Mouse (Mus musculus) myocyte (in vitro differentiated cells): ENCODE results near the gene Card10. TPM values are rescaled to one million over a fixed set of nuclear protein-coding genes. Genes with fewer than 3 reads are reported as not detected.

Experiments used
- H3K27me3 ChIP-seq: one replicate; pipeline ENCODE4 v1.6.1; 2011; ENCODE audit not compliant: control insufficient read depth, insufficient read depth, insufficient read length
- H3K36me3 ChIP-seq: one replicate; pipeline ENCODE4 v1.6.1; 2011; ENCODE audit not compliant: control insufficient read depth, insufficient read depth
- H3K4me2 ChIP-seq: one replicate; pipeline ENCODE4 v1.6.1; 2011; ENCODE audit warnings: low read depth, control low read depth
- H3K4me3 ChIP-seq: one replicate; pipeline ENCODE4 v1.5.1; 2011; ENCODE audit warnings: mild to moderate bottlenecking, control low read depth, moderate library complexity
- H3K79me2 ChIP-seq: one replicate; pipeline ENCODE4 v1.6.1; 2011; ENCODE audit not compliant: control insufficient read depth, insufficient read depth
- H3ac ChIP-seq: one replicate; pipeline ENCODE4 v1.6.1; 2011; ENCODE audit not compliant: control insufficient read depth, insufficient read length
- CEBPB ChIP-seq: IDR thresholded peaks from 2 replicates; pipeline ENCODE4 v1.6.1; 2011; ENCODE audit warnings: mild to moderate bottlenecking, moderate library complexity; ENCODE audit not compliant: poor library complexity, insufficient read depth, severe bottlenecking
- E2F4 ChIP-seq: IDR thresholded peaks from one replicate; pipeline ENCODE4 v1.6.1; 2011; ENCODE audit warnings: mild to moderate bottlenecking, control low read depth, moderate library complexity; ENCODE audit not compliant: insufficient read depth
- MAX ChIP-seq: IDR thresholded peaks from one replicate; pipeline ENCODE4 v1.6.1; 2011; ENCODE audit warnings: low read depth, mild to moderate bottlenecking, control low read depth
- MYOD1 ChIP-seq, 3 experiments: IDR thresholded peaks; one replicate each; pipeline ENCODE4 v1.6.1; 2011; ENCODE audit warnings: control low read depth in 2 of 3, low read depth in 2 of 3, mild to moderate bottlenecking in 2 of 3, moderate library complexity in 1 of 3; ENCODE audit not compliant: insufficient read length in 2 of 3, control insufficient read depth in 1 of 3
- MYOG ChIP-seq, 3 experiments: IDR thresholded peaks; one replicate each; pipeline ENCODE4 v1.6.1; 2011; ENCODE audit warnings: control low read depth in 2 of 3, low read depth in 2 of 3, mild to moderate bottlenecking in 2 of 3; ENCODE audit not compliant: insufficient read length in 2 of 3, control insufficient read depth in 1 of 3, insufficient read depth in 1 of 3
- POLR2A ChIP-seq: IDR thresholded peaks from one replicate; pipeline ENCODE4 v1.6.1; 2011; ENCODE audit warnings: low read depth, mild to moderate bottlenecking, control low read depth, moderate library complexity; ENCODE audit not compliant: insufficient read length
- POLR2AphosphoS2 ChIP-seq: IDR thresholded peaks from one replicate; pipeline ENCODE4 v1.6.1; 2011; ENCODE audit warnings: low read depth, control low read depth; ENCODE audit not compliant: insufficient read length
- REST ChIP-seq: IDR thresholded peaks from one replicate; pipeline ENCODE4 v1.6.1; 2011; ENCODE audit warnings: mild to moderate bottlenecking, control low read depth, moderate library complexity; ENCODE audit not compliant: insufficient read depth, insufficient read length
- SRF ChIP-seq: IDR thresholded peaks from one replicate; pipeline ENCODE4 v1.6.1; 2011; ENCODE audit warnings: low read depth; ENCODE audit not compliant: control insufficient read depth, insufficient read length
- TCF12 ChIP-seq: IDR thresholded peaks from one replicate; pipeline ENCODE4 v1.6.1; 2011; ENCODE audit warnings: mild to moderate bottlenecking, control low read depth; ENCODE audit not compliant: poor library complexity, insufficient read depth, severe bottlenecking
- TCF3 ChIP-seq: IDR thresholded peaks from one replicate; pipeline ENCODE4 v1.6.1; 2011; ENCODE audit warnings: low read depth, control low read depth; ENCODE audit not compliant: insufficient read length
- USF1 ChIP-seq: IDR thresholded peaks from one replicate; pipeline ENCODE4 v1.6.1; 2011; ENCODE audit warnings: low read depth, mild to moderate bottlenecking, control low read depth, moderate library complexity
- polyA plus RNA-seq: library from polyadenylated mRNA; unstranded; fragments of >200 nt; fragmentation: generic; extraction: Trizol; gene quantifications from one replicate; pipeline ENCODE4 v1.2.1, GENCODE M21; 2012; ENCODE audit warnings: missing spikeins

Card10 gene
- polyA plus RNA-seq, 1 experiment, result 1.4 TPM

GRCm38 (mm10) chr15:78785961-78786360, 16.9 kb downstream of the Card10 start:
- H3ac ChIP-seq, result no peak overlapping the region
- no peaks in the 10 kb centered on the region for H3K36me3 ChIP-seq
- H3K27me3 ChIP-seq, result no peaks in the 10 kb centered on the region
- H3K79me2 ChIP-seq, result no peaks in the 10 kb centered on the region
- H3K4me2 ChIP-seq, result no peak overlapping the region
- TF ChIP-seq USF1 (no peak), REST (no peak), E2F4 (no peak), POLR2A (no peak), SRF (no peak), POLR2AphosphoS2 (no peak), MYOD1 (IDR thresholded peaks at IDR 0.05; ENCODE audit: control insufficient read depth in 1 of 3, insufficient read length in 2 of 3, low read depth in 2 of 3) (no peak), TCF12 (no peak), CEBPB (no peak), MAX (no peak), MYOG (IDR thresholded peaks at IDR 0.05; ENCODE audit: control insufficient read depth in 1 of 3, insufficient read depth in 1 of 3, insufficient read length in 2 of 3, low read depth in 2 of 3) (no peak), TCF3 (no peak)
- H3K4me3 ChIP-seq, result no peak overlapping the region

- Histone ChIP-seq H3K27me3 (peaks cover 5% of the 10 kb centered on the region), H3K4me3 (no peak overlapping the region), H3K36me3 (no peaks in the 10 kb centered on the region), H3ac (no peak overlapping the region), H3K4me2 (no peak overlapping the region), H3K79me2 (no peaks in the 10 kb centered on the region)
- TF ChIP-seq POLR2A (no peak), MYOD1 (IDR thresholded peaks at IDR 0.05; ENCODE audit: control insufficient read depth in 1 of 3, insufficient read length in 2 of 3, low read depth in 2 of 3) (no peak), TCF3 (no peak), MYOG (IDR thresholded peaks at IDR 0.05; ENCODE audit: control insufficient read depth in 1 of 3, insufficient read depth in 1 of 3, insufficient read length in 2 of 3, low read depth in 2 of 3) (no peak), REST (no peak), SRF (no peak)
Observed at GRCm38 (mm10) chr15:78785258-78785657, 17.6 kb downstream of the Card10 start.

- H3K4me3 ChIP-seq, result no peak overlapping the region
- no peak overlapping the region for H3ac ChIP-seq
- TF ChIP-seq MYOD1 (IDR thresholded peaks at IDR 0.05; ENCODE audit: control insufficient read depth in 1 of 3, insufficient read length in 2 of 3, low read depth in 2 of 3) (no peak), USF1 (peak; percentile 79)
- H3K79me2 ChIP-seq, result no peaks in the 10 kb centered on the region
- H3K4me2 ChIP-seq, result no peak overlapping the region
- no peaks in the 10 kb centered on the region for H3K36me3 ChIP-seq
- H3K27me3 ChIP-seq, result peaks cover 5% of the 10 kb centered on the region
Observed at GRCm38 (mm10) chr15:78784520-78784919, 18.3 kb downstream of the Card10 start.

- no peaks in the 10 kb centered on the region for H3K36me3 ChIP-seq
Observed at GRCm38 (mm10) chr15:78782348-78783103, 20.3 kb downstream of the Card10 start.

GRCm38 (mm10) chr15:78780908-78781307, 21.9 kb downstream of the Card10 start:
- TF ChIP-seq MYOG (IDR thresholded peaks at IDR 0.05; ENCODE audit: control insufficient read depth in 1 of 3, insufficient read depth in 1 of 3, insufficient read length in 2 of 3, low read depth in 2 of 3), result no peak
- no peak for TF ChIP-seq MAX
- TF ChIP-seq POLR2A, result no peak
- no peak for TF ChIP-seq SRF
- no peak for TF ChIP-seq TCF12
- no peak for TF ChIP-seq POLR2AphosphoS2
- no peak for TF ChIP-seq USF1
- H3K4me3 ChIP-seq, result no peak overlapping the region
- H3ac ChIP-seq, result no peak overlapping the region
- no peak overlapping the region for H3K4me2 ChIP-seq
- H3K36me3 ChIP-seq, result no peaks in the 10 kb centered on the region
- no peaks in the 10 kb centered on the region for H3K79me2 ChIP-seq
- peaks cover 5% of the 10 kb centered on the region for H3K27me3 ChIP-seq

More at GRCm38 (mm10) chr15:78782348-78783103, 20.3 kb downstream of the Card10 start:
- Histone ChIP-seq H3K27me3 (peaks cover 5% of the 10 kb centered on the region), H3K4me3 (no peak overlapping the region), H3K4me2 (no peak overlapping the region), H3ac (no peak overlapping the region), H3K79me2 (no peaks in the 10 kb centered on the region)
- peak in 1 of 3 experiments; percentile 13 for TF ChIP-seq MYOD1 (IDR thresholded peaks at IDR 0.05; ENCODE audit: control insufficient read depth in 1 of 3, insufficient read length in 2 of 3, low read depth in 2 of 3)
- no peak for TF ChIP-seq POLR2AphosphoS2
